Mouse (Mus musculus) forebrain, embryonic 16.5 days (tissue): Measurements from ENCODE around the gene Akap14. TPM values are rescaled to one million over a fixed set of nuclear protein-coding genes. Genes with fewer than 3 reads are reported as not detected.
"Not testable (repeated sequence)": the region's sequence is repeated elsewhere in the genome, so short reads cannot be mapped to it uniquely, and the experiment has no call there.

ENCODE experiments used
- ATAC-seq: fragments of 200-750 bp; cut with Nextera tagmentation; 2 replicates; pipeline ENCODE4 v1.8.0; 2017; ENCODE audit warnings: mild to moderate bottlenecking, moderate library complexity
- H3K27ac ChIP-seq: fragments of 300-500 bp; sonication (generic); 2 replicates; pipeline ENCODE4 v1.5.1; 2014; ENCODE audit warnings: low read length, control low read depth
- H3K27me3 ChIP-seq: fragments of 300-500 bp; sonication (generic); replicated peaks from 2 replicates; pipeline ENCODE4 v1.6.1; 2014; ENCODE audit warnings: low read length; ENCODE audit not compliant: control insufficient read depth, insufficient read depth
- H3K36me3 ChIP-seq: fragments of 300-500 bp; sonication (generic); 2 replicates; pipeline ENCODE4 v1.6.1; 2014; ENCODE audit not compliant: control insufficient read depth, insufficient read depth
- H3K4me1 ChIP-seq: fragments of 300-500 bp; sonication (generic); replicated peaks from 2 replicates; pipeline ENCODE4 v1.6.1; 2014; ENCODE audit warnings: low read length; ENCODE audit not compliant: control insufficient read depth, insufficient read depth
- H3K4me2 ChIP-seq: fragments of 300-500 bp; sonication (generic); 2 replicates; pipeline ENCODE4 v1.6.1; 2014; ENCODE audit warnings: mild to moderate bottlenecking, low read length, control low read depth
- H3K4me3 ChIP-seq: fragments of 300-500 bp; sonication (generic); replicated peaks from 2 replicates; pipeline ENCODE4 v1.5.1; 2014; ENCODE audit warnings: mild to moderate bottlenecking, low read length, control low read depth
- H3K9ac ChIP-seq: fragments of 300-500 bp; sonication (generic); replicated peaks from 2 replicates; pipeline ENCODE4 v1.6.1; 2014; ENCODE audit warnings: low read depth, low read length, control low read depth
- H3K9me3 ChIP-seq: fragments of 300-500 bp; sonication (generic); 2 replicates; pipeline ENCODE4 v1.6.1; 2016; ENCODE audit warnings: low read length; ENCODE audit not compliant: control insufficient read depth
- WGBS: fragments of 180-500 bp; shearing (Covaris S2); extraction: QIAGEN DNeasy Blood & Tissue Kit; methylation state at CpG from one replicate; pipeline ENCODE4 v1.1.7; 2014; 5-methylcytosine and 5-hydroxymethylcytosine counted together
- polyA plus RNA-seq: library from polyadenylated mRNA; unstranded; fragments of >200 nt; fragmentation: Nextera tagmentation; extraction: Ambion mirVana; gene quantifications from 2 replicates; pipeline ENCODE4 v1.2.1, GENCODE M21; 2015

Akap14 gene
- 0.15 TPM in 1 of 2 replicates, not detected in the other for polyA plus RNA-seq

DNA sequence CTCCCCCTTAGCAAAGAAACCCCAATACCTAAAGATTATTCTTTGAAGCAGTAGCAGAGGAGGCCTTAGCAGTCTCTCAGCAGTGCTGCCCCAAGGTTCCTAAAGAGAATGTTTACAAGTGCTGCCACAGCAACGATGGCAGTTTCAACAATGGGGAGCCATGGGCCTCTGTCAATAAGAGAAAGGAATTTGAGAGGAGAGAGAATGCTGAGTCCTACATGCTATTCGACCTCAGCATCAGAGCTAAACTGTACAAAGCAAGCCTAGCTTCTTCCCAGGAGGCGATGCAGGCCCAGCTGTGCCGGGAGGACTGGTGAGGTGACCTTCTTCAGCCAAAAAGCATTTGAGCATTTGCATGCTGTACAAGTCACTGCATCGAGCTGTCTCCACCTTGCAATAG lies at the start of gene Akap14:
TSS of gene Akap14 (minus strand) at position 101 of the 400 bp plus-strand sequence.
- Histone ChIP-seq H3K9ac (no peak within 1 kb of the TSS), H3K27ac (no peak within 1 kb of the TSS), H3K27me3 (no peaks in the 10 kb centered on the region), H3K4me2 (no peak within 1 kb of the TSS), H3K9me3 (no peaks in the 10 kb centered on the region), H3K36me3 (no peaks in the 10 kb centered on the region), H3K4me3 (no peak within 1 kb of the TSS), H3K4me1 (no peaks in the 10 kb centered on the region)
- ATAC-seq, result no peak
- WGBS, result 45% methylated on average over 5 of the region's 5 CpGs

DNA sequence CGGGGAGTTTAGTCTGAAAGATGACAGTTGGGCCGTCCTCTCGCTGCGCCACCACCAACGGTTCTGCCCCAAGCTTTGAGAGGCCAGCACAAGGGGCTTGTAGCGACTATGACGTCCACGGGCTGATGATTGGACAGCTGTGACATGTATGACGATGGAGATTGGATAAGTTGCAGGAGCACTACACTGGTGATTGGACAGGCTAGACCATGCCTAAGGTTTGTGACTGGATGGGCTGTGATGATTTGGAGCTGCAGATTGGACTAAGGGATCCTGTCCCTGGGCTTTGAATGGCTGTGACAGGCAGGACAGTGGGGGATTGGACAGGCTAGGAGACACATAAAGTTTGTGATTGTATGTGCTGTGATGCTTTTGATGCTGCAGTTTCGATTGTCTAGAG lies 42.3 kb upstream of the Akap14 start, which contains the start of gene Gm9:
TSS of gene Gm9 (minus strand) at position 101 of the 400 bp plus-strand sequence.
- no peak for ATAC-seq
- Histone ChIP-seq H3K36me3 (no peaks in the 10 kb centered on the region), H3K27ac (no peak within 1 kb of the TSS), H3K27me3 (no peaks in the 10 kb centered on the region), H3K9ac (no peak within 1 kb of the TSS), H3K9me3 (no peaks in the 10 kb centered on the region), H3K4me2 (no peak within 1 kb of the TSS), H3K4me3 (no peak within 1 kb of the TSS), H3K4me1 (no peaks in the 10 kb centered on the region)
- WGBS, result 89% methylated on average over 10 of the region's 10 CpGs

DNA sequence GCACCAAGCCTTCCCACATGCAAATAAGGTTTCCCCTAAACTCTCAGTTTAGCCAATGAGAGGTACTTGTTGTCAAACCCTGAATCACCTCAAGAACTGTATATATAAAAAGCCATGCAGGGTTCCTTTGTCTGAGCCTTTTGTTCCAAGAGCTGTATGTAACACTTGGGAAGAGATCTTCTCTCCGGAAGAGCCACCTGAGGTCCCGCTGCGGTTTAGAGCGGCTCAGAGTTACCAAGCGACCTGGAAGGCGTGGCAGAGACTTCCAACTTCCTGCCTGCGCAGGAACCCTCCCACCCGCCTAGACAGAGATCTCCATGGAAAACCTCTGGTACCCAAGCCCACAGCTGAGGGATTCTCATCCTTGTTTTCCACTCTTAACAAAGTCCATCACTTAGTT lies 30.0 kb upstream of the Akap14 start:
- no peaks in the 10 kb centered on the region; the same call in 1 of the 2 replicates for H3K9me3 ChIP-seq
- H3K4me2 ChIP-seq, result no peak overlapping the region
- ATAC-seq, result no peak
- no peak overlapping the region for H3K4me3 ChIP-seq
- no peaks in the 10 kb centered on the region for H3K4me1 ChIP-seq
- H3K27me3 ChIP-seq, result no peaks in the 10 kb centered on the region
- no peaks in the 10 kb centered on the region for H3K36me3 ChIP-seq
- no peak overlapping the region for H3K9ac ChIP-seq
- H3K27ac ChIP-seq, result no peak overlapping the region
- WGBS, result 62% methylated on average over 8 of the region's 8 CpGs

DNA sequence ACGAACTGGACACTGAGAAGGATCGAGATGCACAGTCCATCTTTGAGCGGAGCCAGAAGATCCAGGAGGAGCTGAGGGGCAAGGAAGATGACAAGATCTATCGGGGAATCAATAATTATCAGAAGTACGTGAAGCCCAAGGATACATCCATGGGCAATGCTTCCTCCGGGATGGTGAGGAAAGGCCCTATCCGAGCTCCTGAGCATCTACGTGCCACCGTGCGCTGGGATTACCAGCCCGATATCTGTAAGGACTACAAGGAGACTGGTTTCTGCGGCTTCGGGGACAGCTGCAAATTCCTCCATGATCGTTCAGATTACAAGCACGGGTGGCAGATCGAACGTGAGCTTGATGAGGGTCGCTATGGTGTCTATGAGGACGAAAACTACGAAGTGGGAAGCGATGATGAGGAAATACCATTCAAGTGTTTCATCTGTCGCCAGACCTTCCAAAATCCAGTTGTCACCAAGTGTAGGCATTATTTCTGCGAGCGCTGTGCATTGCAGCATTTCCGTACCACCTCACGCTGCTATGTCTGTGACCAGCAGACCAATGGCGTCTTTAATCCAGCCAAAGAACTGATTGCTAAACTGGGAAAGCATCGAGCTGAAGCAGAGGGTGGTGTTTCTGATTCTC lies 23.2 kb upstream of the Akap14 start:
- Histone ChIP-seq H3K27ac (peak overlapping the region; percentile 60), H3K27me3 (no peaks in the 10 kb centered on the region), H3K4me2 (peak overlapping the region; percentile 63), H3K36me3 (no peaks in the 10 kb centered on the region), H3K9me3 (no peaks in the 10 kb centered on the region; the same call in 1 of the 2 replicates), H3K4me3 (peak overlapping the region; percentile 59), H3K9ac (peak overlapping the region; percentile 55), H3K4me1 (peaks cover 4% of the 10 kb centered on the region)
- peak; percentile 41 for ATAC-seq
- WGBS, result 17% methylated on average over 28 of the region's 28 CpGs

DNA sequence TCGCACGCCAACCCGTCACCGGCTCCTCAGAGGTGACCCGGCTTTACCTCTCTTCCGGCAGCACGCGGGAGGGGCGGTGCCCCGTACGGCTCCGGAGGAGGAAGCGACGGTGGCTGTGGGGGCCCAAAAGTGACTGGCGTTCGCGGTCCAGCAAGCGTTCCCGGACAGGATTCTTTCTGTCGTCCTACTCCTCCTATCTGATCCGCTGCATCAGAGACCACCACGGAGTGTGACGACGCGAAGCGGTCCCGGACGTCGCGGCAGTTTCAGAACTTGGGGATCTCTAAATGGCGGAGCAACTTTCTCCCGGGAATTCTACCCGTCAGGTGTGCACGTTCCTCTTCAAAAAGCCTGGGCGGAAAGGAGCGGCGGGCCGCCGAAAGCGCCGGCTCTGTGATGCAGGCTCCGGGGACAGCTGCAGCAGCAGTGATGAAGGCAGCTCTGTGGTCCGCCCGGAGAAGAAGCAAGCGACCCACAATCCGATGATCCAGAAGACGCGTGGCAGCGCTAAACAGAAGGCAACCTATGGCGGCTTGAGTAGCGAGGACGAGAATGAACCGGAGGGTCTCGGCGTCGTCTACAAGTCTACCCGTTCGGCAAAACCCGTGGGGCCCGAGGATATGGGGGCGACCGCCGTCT lies 22.6 kb upstream of the Akap14 start, which contains the start of the genes Ndufa1 and Rnf113a1:
TSS of gene Ndufa1 (minus strand) at position 59 of the 639 bp plus-strand sequence.
TSS of gene Rnf113a1 (plus strand) at position 141 of the 639 bp plus-strand sequence.
- Histone ChIP-seq H3K4me3 (peak within 1 kb of the TSS; percentile 59), H3K27ac (peak within 1 kb of the TSS; percentile 60), H3K27me3 (no peaks in the 10 kb centered on the region), H3K36me3 (no peaks in the 10 kb centered on the region), H3K4me1 (peaks cover 4% of the 10 kb centered on the region), H3K9me3 (no peaks in the 10 kb centered on the region; the same call in 1 of the 2 replicates), H3K9ac (peak within 1 kb of the TSS; percentile 55), H3K4me2 (peak within 1 kb of the TSS; percentile 63)
- WGBS, result 20% methylated on average over 61 of the region's 63 CpGs
- ATAC-seq, result peak; percentile 93

DNA sequence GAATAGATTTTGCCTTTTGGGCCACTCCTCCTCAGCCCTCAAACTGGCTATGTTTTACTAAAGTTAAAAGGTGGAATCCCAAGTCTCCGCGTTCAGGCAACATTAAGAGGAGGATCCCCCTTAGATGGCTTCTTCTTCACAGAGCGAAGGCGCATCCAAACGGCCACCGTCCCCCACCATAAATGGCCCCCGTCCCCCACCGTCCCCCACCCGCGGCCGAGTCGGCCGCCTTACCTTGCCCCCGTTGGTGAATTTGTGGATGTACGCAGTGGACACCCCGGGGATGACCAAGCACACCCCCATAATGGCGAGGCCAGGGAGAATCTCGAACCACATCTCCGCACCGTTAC lies 22.1 kb upstream of the Akap14 start:
- 15% methylated on average over 19 of the region's 20 CpGs for WGBS
- no peaks in the 10 kb centered on the region for H3K27me3 ChIP-seq
- H3K36me3 ChIP-seq, result no peaks in the 10 kb centered on the region
- no peak; the same call in 1 of the 2 replicates for ATAC-seq
- H3K27ac ChIP-seq, result peak overlapping the region; percentile 60
- peak overlapping the region; percentile 63 for H3K4me2 ChIP-seq
- no peaks in the 10 kb centered on the region; the same call in 1 of the 2 replicates for H3K9me3 ChIP-seq
- peak overlapping the region; percentile 55 for H3K9ac ChIP-seq
- peaks cover 4% of the 10 kb centered on the region for H3K4me1 ChIP-seq
- peak overlapping the region; percentile 59 for H3K4me3 ChIP-seq

DNA sequence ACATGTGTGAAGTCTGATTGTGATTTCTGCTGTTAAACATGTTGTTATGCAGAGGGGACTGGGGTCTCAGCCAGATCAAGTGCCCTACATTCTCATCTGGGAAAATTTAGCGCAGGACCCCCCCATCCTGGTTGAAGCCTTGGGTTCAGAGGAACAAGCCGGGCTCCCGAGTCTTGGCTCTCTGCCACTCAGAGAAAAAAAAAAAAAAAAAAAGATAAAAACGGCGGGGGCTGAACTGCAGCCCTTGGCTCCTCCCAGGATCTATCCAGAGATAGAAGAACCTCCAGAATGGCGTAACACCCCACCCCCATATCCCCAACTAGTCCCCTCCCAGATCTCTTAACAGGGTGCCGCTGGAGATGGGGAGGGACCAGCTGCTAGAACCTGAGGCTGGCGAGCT lies 15.8 kb upstream of the Akap14 start:
- H3K4me1 ChIP-seq, H3K4me3 ChIP-seq: not testable (repeated sequence)

DNA sequence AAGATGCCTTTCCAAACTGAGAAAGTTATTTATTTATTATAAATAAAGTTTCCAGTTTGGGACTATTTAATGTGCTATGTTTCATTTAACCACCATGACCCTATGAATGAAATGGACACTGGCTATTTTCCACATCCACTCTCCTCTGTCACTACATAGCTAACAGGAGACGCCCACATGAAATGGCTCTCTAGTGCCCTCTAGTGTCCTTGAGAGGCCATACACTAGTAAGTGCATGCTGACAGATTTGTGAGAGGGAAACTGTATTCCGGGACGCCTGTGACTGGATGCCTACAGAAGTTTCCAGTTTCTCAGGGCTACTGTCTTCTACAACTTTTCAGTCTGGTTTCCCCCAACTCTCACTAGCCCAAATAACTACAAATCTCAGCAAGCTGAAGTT lies 1.6 kb downstream of the Akap14 start:
- Histone ChIP-seq H3K4me2 (no peak overlapping the region), H3K27ac (no peak overlapping the region), H3K27me3 (no peaks in the 10 kb centered on the region), H3K9ac (no peak overlapping the region), H3K4me3 (no peak overlapping the region), H3K9me3 (no peaks in the 10 kb centered on the region), H3K36me3 (no peaks in the 10 kb centered on the region), H3K4me1 (no peaks in the 10 kb centered on the region)
- whole genome bisulfite sequencing, result 30% methylated on average over 3 of the region's 3 CpGs
- no peak for ATAC-seq

More for the DNA sequence above, 15.8 kb upstream of the Akap14 start:
- not testable (repeated sequence) for H3K27ac ChIP-seq, ATAC-seq, H3K27me3 ChIP-seq, H3K9me3 ChIP-seq, H3K4me2 ChIP-seq, H3K9ac ChIP-seq, H3K36me3 ChIP-seq
- WGBS, result 52% methylated on average over 8 of the region's 8 CpGs

DNA sequence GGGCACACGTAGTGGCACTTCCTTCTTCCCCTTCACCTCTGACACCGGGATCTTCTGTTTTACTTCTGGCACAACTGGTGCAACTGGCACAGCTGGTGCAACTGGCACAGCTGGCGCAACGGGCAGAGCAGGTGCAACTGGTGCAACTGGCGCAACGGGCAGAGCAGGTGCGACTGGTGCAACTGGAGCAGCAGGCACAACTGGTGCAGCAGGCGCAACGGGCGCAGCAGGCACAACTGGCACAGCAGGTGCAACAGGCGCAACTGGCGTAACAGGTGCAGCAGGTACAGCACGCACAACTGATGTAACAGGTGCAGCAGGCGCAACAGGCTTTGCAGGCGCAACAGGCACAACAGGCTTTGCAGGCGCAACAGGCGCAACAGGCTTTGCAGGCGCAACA lies 5.5 kb downstream of the Akap14 start:
- Histone ChIP-seq H3K9me3 (no peaks in the 10 kb centered on the region), H3K4me1 (no peaks in the 10 kb centered on the region), H3K27me3 (no peaks in the 10 kb centered on the region), H3K4me3 (no peak overlapping the region), H3K36me3 (no peaks in the 10 kb centered on the region), H3K4me2 (no peak overlapping the region), H3K27ac (no peak overlapping the region), H3K9ac (no peak overlapping the region)
- WGBS, result 72% methylated on average over 18 of the region's 18 CpGs
- ATAC-seq, result no peak
